Mouse (Mus musculus): Measurements from ENCODE around the gene Rps9. TPM values are rescaled to one million over a fixed set of nuclear protein-coding genes. Genes with fewer than 3 reads are reported as not detected.
"Not testable (repeated sequence)": the region's sequence is repeated elsewhere in the genome, so short reads cannot be mapped to it uniquely, and the experiment has no call there.

The Rps9 gene
- polyA plus RNA-seq, 1 experiment from 2014 or later: 1,015 TPM

GRCm38 (mm10) chr7:3704475-3704874, 682 bp downstream of the Rps9 start:
- H3K4me1 ChIP-seq: peaks cover 22% of the 10 kb centered on the region
- H3K4me3 ChIP-seq: peak overlapping the region; percentile 89
- peaks cover 34% of the 10 kb centered on the region for H3K36me3 ChIP-seq
- under 1% methylated on average over 20 of the region's 20 CpGs for WGBS
- H3K4me2 ChIP-seq (replicated peaks): peak overlapping the region; percentile 95
- ATAC-seq (ENCODE audit: low FRiP score, low read depth): peak; percentile 35; the same call in 1 of the 2 replicates
- H3K9ac ChIP-seq (replicated peaks): peak overlapping the region; percentile 91
- no peaks in the 10 kb centered on the region for H3K9me3 ChIP-seq
- H3K27ac ChIP-seq (replicated peaks): peak overlapping the region; percentile 92
- H3K27me3 ChIP-seq: no peaks in the 10 kb centered on the region

GRCm38 (mm10) chr7:3705461-3705860, 1.7 kb downstream of the Rps9 start:
- Histone ChIP-seq H3K27ac (replicated peaks) (peak overlapping the region; percentile 92; the same call in 1 of the 2 replicates), H3K9ac (replicated peaks) (peak overlapping the region; percentile 91), H3K36me3 (peaks cover 25% of the 10 kb centered on the region), H3K4me3 (peak overlapping the region; percentile 89), H3K4me1 (peaks cover 22% of the 10 kb centered on the region), H3K4me2 (replicated peaks) (peak overlapping the region; percentile 95)
- not testable (repeated sequence) for H3K9me3 ChIP-seq; H3K27me3 ChIP-seq; ATAC-seq (ENCODE audit: low FRiP score, low read depth)
- WGBS: 3% methylated on average over 7 of the region's 7 CpGs

GRCm38 (mm10) chr7:3705911-3706310, 2.1 kb downstream of the Rps9 start:
- H3K9me3 ChIP-seq: no peaks in the 10 kb centered on the region
- peak overlapping the region; percentile 95 for H3K4me2 ChIP-seq (replicated peaks)
- H3K4me1 ChIP-seq: peaks cover 22% of the 10 kb centered on the region
- 40% methylated on average over 6 of the region's 6 CpGs for WGBS
- peaks cover 24% of the 10 kb centered on the region for H3K36me3 ChIP-seq
- H3K27me3 ChIP-seq: no peaks in the 10 kb centered on the region
- H3K4me3 ChIP-seq: peak overlapping the region; percentile 89
- H3K9ac ChIP-seq (replicated peaks): peak overlapping the region; percentile 91
- ATAC-seq (ENCODE audit: low FRiP score, low read depth): no peak
- no peak overlapping the region for H3K27ac ChIP-seq (replicated peaks)

GRCm38 (mm10) chr7:3706343-3706934, 2.6 kb downstream of the Rps9 start:
- H3K27me3 ChIP-seq: no peaks in the 10 kb centered on the region
- H3K4me2 ChIP-seq (replicated peaks): peak overlapping the region; percentile 95
- no peaks in the 10 kb centered on the region for H3K9me3 ChIP-seq
- peaks cover 22% of the 10 kb centered on the region for H3K4me1 ChIP-seq
- peak overlapping the region; percentile 89 for H3K4me3 ChIP-seq
- peak overlapping the region; percentile 91; the same call in 1 of the 2 replicates for H3K9ac ChIP-seq (replicated peaks)
- WGBS: 62% methylated on average over 11 of the region's 11 CpGs
- ATAC-seq (ENCODE audit: low FRiP score, low read depth): no peak
- H3K27ac ChIP-seq (replicated peaks): no peak overlapping the region
- H3K36me3 ChIP-seq: peaks cover 24% of the 10 kb centered on the region

GRCm38 (mm10) chr7:3707027-3707426, 3.2 kb downstream of the Rps9 start:
- 76% methylated on average over 4 of the region's 4 CpGs for WGBS
- Histone ChIP-seq H3K4me1 (peaks cover 22% of the 10 kb centered on the region), H3K9ac (replicated peaks) (no peak overlapping the region), H3K36me3 (peaks cover 24% of the 10 kb centered on the region), H3K27me3 (no peaks in the 10 kb centered on the region), H3K9me3 (no peaks in the 10 kb centered on the region), H3K4me2 (replicated peaks) (0 out of 2 replicates have a peak overlapping the region, but pooled peaks have one; percentile 1), H3K27ac (replicated peaks) (0 out of 2 replicates have a peak overlapping the region, but pooled peaks have one; percentile 20), H3K4me3 (no peak overlapping the region)
- no peak for ATAC-seq (ENCODE audit: low FRiP score, low read depth)

GRCm38 (mm10) chr7:3707568-3708413, 4.0 kb downstream of the Rps9 start:
- no peak overlapping the region for H3K4me3 ChIP-seq
- ATAC-seq (ENCODE audit: low FRiP score, low read depth): no peak
- no peak overlapping the region for H3K4me2 ChIP-seq (replicated peaks)
- peaks cover 24% of the 10 kb centered on the region for H3K36me3 ChIP-seq
- no peaks in the 10 kb centered on the region for H3K27me3 ChIP-seq
- H3K9ac ChIP-seq (replicated peaks): no peak overlapping the region
- no peaks in the 10 kb centered on the region for H3K9me3 ChIP-seq
- no peak overlapping the region for H3K27ac ChIP-seq (replicated peaks)
- H3K4me1 ChIP-seq: peaks cover 22% of the 10 kb centered on the region
- WGBS: 22% methylated on average over 7 of the region's 7 CpGs

- H3K27me3 ChIP-seq; H3K9ac ChIP-seq (replicated peaks); H3K27ac ChIP-seq (replicated peaks); H3K9me3 ChIP-seq; ATAC-seq (ENCODE audit: low FRiP score, low read depth); H3K4me2 ChIP-seq (replicated peaks); H3K4me3 ChIP-seq: not testable (repeated sequence)
- H3K36me3 ChIP-seq: peaks cover 24% of the 10 kb centered on the region
- peaks cover 22% of the 10 kb centered on the region for H3K4me1 ChIP-seq
- 38% methylated on average over 5 of the region's 5 CpGs for WGBS
Observed at GRCm38 (mm10) chr7:3708447-3708980, 4.7 kb downstream of the Rps9 start.

GRCm38 (mm10) chr7:3709000-3709399, 5.2 kb downstream of the Rps9 start:
- no peak overlapping the region for H3K27ac ChIP-seq (replicated peaks)
- no peaks in the 10 kb centered on the region for H3K9me3 ChIP-seq
- H3K27me3 ChIP-seq: no peaks in the 10 kb centered on the region
- H3K4me2 ChIP-seq (replicated peaks): no peak overlapping the region
- peaks cover 24% of the 10 kb centered on the region for H3K36me3 ChIP-seq
- peaks cover 22% of the 10 kb centered on the region for H3K4me1 ChIP-seq
- no peak overlapping the region for H3K9ac ChIP-seq (replicated peaks)
- H3K4me3 ChIP-seq: no peak overlapping the region
- 82% methylated on average over 1 of the region's 1 CpGs for WGBS
- ATAC-seq (ENCODE audit: low FRiP score, low read depth): no peak

GRCm38 (mm10) chr7:3712264-3712942, 8.6 kb downstream of the Rps9 start:
- H3K9ac ChIP-seq (replicated peaks): no peak overlapping the region
- no peak overlapping the region for H3K27ac ChIP-seq (replicated peaks)
- no peak for ATAC-seq (ENCODE audit: low FRiP score, low read depth)
- no peaks in the 10 kb centered on the region for H3K4me1 ChIP-seq
- no peaks in the 10 kb centered on the region for H3K9me3 ChIP-seq
- H3K4me3 ChIP-seq: no peak overlapping the region
- no peak overlapping the region for H3K4me2 ChIP-seq (replicated peaks)
- 46% methylated on average over 5 of the region's 5 CpGs for whole genome bisulfite sequencing
- H3K36me3 ChIP-seq: peaks cover 8% of the 10 kb centered on the region
- no peaks in the 10 kb centered on the region for H3K27me3 ChIP-seq

- Histone ChIP-seq H3K4me3 (no peak overlapping the region), H3K9me3 (no peaks in the 10 kb centered on the region), H3K9ac (replicated peaks) (no peak overlapping the region), H3K27ac (replicated peaks) (no peak overlapping the region), H3K4me1 (no peaks in the 10 kb centered on the region), H3K36me3 (no peaks in the 10 kb centered on the region), H3K4me2 (replicated peaks) (no peak overlapping the region), H3K27me3 (no peaks in the 10 kb centered on the region)
- no peak for ATAC-seq (ENCODE audit: low FRiP score, low read depth)
- WGBS: 78% methylated on average over 1 of the region's 1 CpGs
Observed at GRCm38 (mm10) chr7:3715249-3715648, 11.5 kb downstream of the Rps9 start.

GRCm38 (mm10) chr7:3720268-3720667, 16.5 kb downstream of the Rps9 start, which contains the start of gene Pirb:
Pirb (minus strand) TSS chr7:3720391.
- not testable (repeated sequence) for H3K4me2 ChIP-seq (replicated peaks); H3K9me3 ChIP-seq; H3K27me3 ChIP-seq; ATAC-seq (ENCODE audit: low FRiP score, low read depth); H3K27ac ChIP-seq (replicated peaks); H3K4me1 ChIP-seq; H3K4me3 ChIP-seq; H3K36me3 ChIP-seq; H3K9ac ChIP-seq (replicated peaks)
- 67% methylated on average over 1 of the region's 3 CpGs for WGBS

GRCm38 (mm10) chr7:3725459-3725858, 21.7 kb downstream of the Rps9 start:
- H3K4me3 ChIP-seq; H3K36me3 ChIP-seq; H3K27ac ChIP-seq (replicated peaks); H3K4me2 ChIP-seq (replicated peaks); H3K4me1 ChIP-seq; H3K9ac ChIP-seq (replicated peaks); H3K27me3 ChIP-seq; ATAC-seq (ENCODE audit: low FRiP score, low read depth); H3K9me3 ChIP-seq: not testable (repeated sequence)

All from midbrain, embryonic 12.5 days (tissue).